Mouse (Mus musculus): ENCODE measurements around the gene Prox2. TPM values are rescaled to one million over a fixed set of nuclear protein-coding genes. Genes with fewer than 3 reads are reported as not detected.

The Prox2 gene
- total and polyA plus RNA-seq, 2 experiments from 2014 or later = 1.4 TPM

DNA sequence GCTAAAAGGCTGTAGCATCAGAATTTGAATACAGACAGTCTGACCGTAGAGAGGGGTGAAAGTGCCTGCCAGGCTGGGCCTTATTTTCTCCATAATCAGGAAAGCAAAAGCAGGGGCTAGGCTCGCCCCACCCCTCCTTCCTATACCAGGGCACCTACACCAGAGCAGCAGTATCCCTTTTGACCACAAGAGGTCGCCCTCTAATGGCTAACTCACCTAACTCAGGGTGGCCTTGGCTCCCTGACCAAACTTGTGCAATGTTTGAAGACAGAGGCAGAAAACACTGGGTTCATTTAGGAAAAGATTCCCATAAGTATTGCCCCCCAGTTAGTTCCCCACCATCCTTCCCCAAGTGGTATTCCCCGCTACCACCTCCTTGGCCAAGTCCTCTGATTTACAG, 32.2 kb upstream of the Prox2 start:
- ATAC-seq (peak; percentile 79), DNase-seq (peak; percentile 87)
- Histone ChIP-seq H3K4me2 (ENCODE audit: low read depth) (no peak overlapping the region), H3K27ac (ENCODE audit: low read depth, low read length) (no peak overlapping the region), H3K27me3 (ENCODE audit: insufficient read depth, low read length) (no peaks in the 10 kb centered on the region), H3K4me1 (ENCODE audit: insufficient read depth) (no peaks in the 10 kb centered on the region), H3K9ac (no peak overlapping the region), H3K4me3 (ENCODE audit: low read depth, low read length) (no peak overlapping the region), H3K36me3 (ENCODE audit: insufficient read depth) (peaks cover 56% of the 10 kb centered on the region), H3K9me3 (ENCODE audit: low read length) (no peaks in the 10 kb centered on the region)
- 12% methylated on average over 4 of the region's 4 CpGs for whole genome bisulfite sequencing
- TF ChIP-seq CTCF (IDR thresholded peaks at IDR 0.05; ENCODE audit: low read depth) = peak; percentile 97

DNA sequence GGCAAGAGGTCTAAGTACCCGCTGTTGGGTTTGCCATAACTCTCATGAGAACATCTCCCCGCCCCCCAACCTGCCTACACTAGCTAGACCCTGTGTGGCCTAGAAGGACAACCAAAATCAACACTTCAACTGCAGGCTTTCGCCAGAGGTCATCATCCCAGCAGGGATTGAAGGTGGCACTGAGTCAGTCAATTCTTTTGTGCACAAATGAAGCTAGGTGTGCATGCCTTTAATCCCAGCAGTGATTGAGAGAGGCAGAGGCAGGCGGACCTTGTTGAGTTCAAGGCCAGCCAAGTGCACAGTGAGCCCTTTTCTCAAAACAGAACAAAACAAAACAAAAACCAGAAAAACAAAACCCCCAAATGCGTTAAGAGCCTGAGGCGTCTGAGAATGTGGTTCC, 30.5 kb upstream of the Prox2 start:
- DNase-seq (no peak), ATAC-seq (no peak)
- Histone ChIP-seq H3K36me3 (ENCODE audit: insufficient read depth) (peaks cover 60% of the 10 kb centered on the region), H3K27me3 (ENCODE audit: insufficient read depth, low read length) (no peaks in the 10 kb centered on the region), H3K9ac (no peak overlapping the region), H3K4me2 (ENCODE audit: low read depth) (no peak overlapping the region), H3K4me3 (ENCODE audit: low read depth, low read length) (no peak overlapping the region), H3K9me3 (ENCODE audit: low read length) (no peaks in the 10 kb centered on the region), H3K27ac (ENCODE audit: low read depth, low read length) (no peak overlapping the region), H3K4me1 (ENCODE audit: insufficient read depth) (no peaks in the 10 kb centered on the region)
- no peak for TF ChIP-seq CTCF (IDR thresholded peaks at IDR 0.05; ENCODE audit: low read depth)
- WGBS = 78% methylated on average over 6 of the region's 6 CpGs

- H3K4me1 ChIP-seq (ENCODE audit: insufficient read depth) = no peaks in the 10 kb centered on the region
- no peak for TF ChIP-seq CTCF (IDR thresholded peaks at IDR 0.05; ENCODE audit: low read depth)
- no peak overlapping the region for H3K4me3 ChIP-seq (ENCODE audit: low read depth, low read length)
- H3K9me3 ChIP-seq (ENCODE audit: low read length) = no peaks in the 10 kb centered on the region
- ATAC-seq (no peak), DNase-seq (no peak)
- WGBS = 53% methylated on average over 18 of the region's 18 CpGs
- H3K4me2 ChIP-seq (ENCODE audit: low read depth) = no peak overlapping the region
- H3K9ac ChIP-seq = no peak overlapping the region
- H3K27ac ChIP-seq (ENCODE audit: low read depth, low read length) = no peak overlapping the region
- no peaks in the 10 kb centered on the region for H3K27me3 ChIP-seq (ENCODE audit: insufficient read depth, low read length)
- peaks cover 69% of the 10 kb centered on the region for H3K36me3 ChIP-seq (ENCODE audit: insufficient read depth)
These were observed 29.6 kb upstream of the Prox2 start for GRCm38 (mm10) chr12:85140036-85140701.

GRCm38 (mm10) chr12:85136627-85137026, 26.1 kb upstream of the Prox2 start:
- Histone ChIP-seq H3K27ac (ENCODE audit: low read depth, low read length) (no peak overlapping the region), H3K9ac (no peak overlapping the region), H3K36me3 (ENCODE audit: insufficient read depth) (peaks cover 85% of the 10 kb centered on the region), H3K4me2 (ENCODE audit: low read depth) (no peak overlapping the region), H3K9me3 (ENCODE audit: low read length) (no peaks in the 10 kb centered on the region), H3K4me3 (ENCODE audit: low read depth, low read length) (no peak overlapping the region), H3K27me3 (ENCODE audit: insufficient read depth, low read length) (no peaks in the 10 kb centered on the region), H3K4me1 (ENCODE audit: insufficient read depth) (no peaks in the 10 kb centered on the region)
- no peak; the same call in 1 of the 2 replicates for TF ChIP-seq CTCF (IDR thresholded peaks at IDR 0.05; ENCODE audit: low read depth)
- ATAC-seq (no peak), DNase-seq (no peak)
- WGBS = 79% methylated on average over 4 of the region's 4 CpGs

GRCm38 (mm10) chr12:85135513-85136470, 25.2 kb upstream of the Prox2 start:
- no peak overlapping the region for H3K4me2 ChIP-seq (ENCODE audit: low read depth)
- 78% methylated on average over 19 of the region's 19 CpGs for WGBS
- peaks cover 89% of the 10 kb centered on the region for H3K36me3 ChIP-seq (ENCODE audit: insufficient read depth)
- no peak for DNase-seq
- H3K9me3 ChIP-seq (ENCODE audit: low read length) = no peaks in the 10 kb centered on the region
- H3K9ac ChIP-seq = no peak overlapping the region
- H3K4me3 ChIP-seq (ENCODE audit: low read depth, low read length) = no peak overlapping the region
- peak; percentile 28; the same call in 1 of the 2 replicates for ATAC-seq
- no peak for TF ChIP-seq CTCF (IDR thresholded peaks at IDR 0.05; ENCODE audit: low read depth)
- no peak overlapping the region for H3K27ac ChIP-seq (ENCODE audit: low read depth, low read length)
- no peaks in the 10 kb centered on the region for H3K4me1 ChIP-seq (ENCODE audit: insufficient read depth)
- H3K27me3 ChIP-seq (ENCODE audit: insufficient read depth, low read length) = no peaks in the 10 kb centered on the region

GRCm38 (mm10) chr12:85134043-85134794, 23.7 kb upstream of the Prox2 start:
- Histone ChIP-seq H3K9me3 (ENCODE audit: low read length) (no peaks in the 10 kb centered on the region), H3K4me2 (ENCODE audit: low read depth) (no peak overlapping the region), H3K4me3 (ENCODE audit: low read depth, low read length) (no peak overlapping the region), H3K9ac (no peak overlapping the region), H3K4me1 (ENCODE audit: insufficient read depth) (no peaks in the 10 kb centered on the region), H3K27me3 (ENCODE audit: insufficient read depth, low read length) (no peaks in the 10 kb centered on the region), H3K36me3 (ENCODE audit: insufficient read depth) (peaks cover 90% of the 10 kb centered on the region), H3K27ac (ENCODE audit: low read depth, low read length) (no peak overlapping the region)
- ATAC-seq = no peak
- WGBS = 90% methylated on average over 8 of the region's 8 CpGs
- TF ChIP-seq CTCF (IDR thresholded peaks at IDR 0.05; ENCODE audit: low read depth) = no peak
- no peak for DNase-seq

Measured in forebrain, postnatal 0 days (tissue).